Mouse (Mus musculus): Measurements from ENCODE around the gene Ifnar1. TPM values are rescaled to one million over a fixed set of nuclear protein-coding genes. Genes with fewer than 3 reads are reported as not detected.

Gene Ifnar1
- polyA plus RNA-seq (2012): 10.3 and 12.5 TPM in 2 replicates

GRCm38 (mm10) chr16:91484808-91485700 is at the start of gene Ifnar1:
Gene Ifnar1, plus strand, starts transcription at chr16:91485238.

GRCm38 (mm10) chr16:91546836-91547741 is 62.1 kb downstream of the Ifnar1 start, which contains the start of gene Ifngr2:
Gene Ifngr2, plus strand, starts transcription at chr16:91547072.

Other genes with a start within 250 kb of the Ifnar1 start
- gene Olig1, start 215.5 kb upstream of the Ifnar1 start, polyA plus RNA-seq (2012): 0.10 TPM in 1 of 2 replicates, not detected in the other
- 68.8 and 86.3 TPM in 2 replicates for gene Ifnar2, start 112.5 kb upstream of the Ifnar1 start, polyA plus RNA-seq (2012)
- not detected in 2 replicates for gene Gm21970, start 93.5 kb upstream of the Ifnar1 start, polyA plus RNA-seq (2012)
- gene Il10rb, start 79.1 kb upstream of the Ifnar1 start, polyA plus RNA-seq (2012): 8.7 and 10.8 TPM in 2 replicates
- gene Ifngr2, start 61.8 kb downstream of the Ifnar1 start, polyA plus RNA-seq (2012): 10.7 and 19.2 TPM in 2 replicates
- 5.0 and 7.3 TPM in 2 replicates for gene Tmem50b, start 112.6 kb downstream of the Ifnar1 start, polyA plus RNA-seq (2012)
- gene Dnajc28, start 133.8 kb downstream of the Ifnar1 start, polyA plus RNA-seq (2012): 0.61 and 1.0 TPM in 2 replicates
- 371 and 412 TPM in 2 replicates for gene Gart, start 161.7 kb downstream of the Ifnar1 start, polyA plus RNA-seq (2012)
- gene Son, start 162.3 kb downstream of the Ifnar1 start, polyA plus RNA-seq (2012): 39.5 and 60.5 TPM in 2 replicates
- gene Donson, start 203.5 kb downstream of the Ifnar1 start, polyA plus RNA-seq (2012): 13.2 and 14.2 TPM in 2 replicates
- gene Cryzl1, start 243.7 kb downstream of the Ifnar1 start, polyA plus RNA-seq (2012): 3.3 and 4.7 TPM in 2 replicates
- gene Itsn1, start 244.0 kb downstream of the Ifnar1 start, polyA plus RNA-seq (2012): 11.6 and 23.0 TPM in 2 replicates